Mouse (Mus musculus): ENCODE measurements around the gene Dennd4a.

Dennd4a gene

GRCm38 (mm10) chr9:64953190-64953589, 142.1 kb downstream of the Dennd4a start:
- no peak for DNase-seq (ENCODE audit: extremely low spot score, low read depth, low spot score)

- no peak for DNase-seq (ENCODE audit: extremely low spot score, low read depth, low spot score)
These were observed 145.2 kb downstream of the Dennd4a start for GRCm38 (mm10) chr9:64956337-64956736.

GRCm38 (mm10) chr9:64957276-64957675, 146.1 kb downstream of the Dennd4a start:
- DNase-seq (ENCODE audit: extremely low spot score, low read depth, low spot score), result no peak

- peak; percentile 81 for DNase-seq (ENCODE audit: extremely low spot score, low read depth, low spot score)
These were observed 149.2 kb downstream of the Dennd4a start, which contains the start of gene Ints14 for GRCm38 (mm10) chr9:64960117-64960977. TSS of gene Ints14 (plus strand) at chr9:64960905.

GRCm38 (mm10) chr9:64960978-64961320, 149.8 kb downstream of the Dennd4a start:
- DNase-seq (ENCODE audit: extremely low spot score, low read depth, low spot score), result peak; percentile 37
